Mouse (Mus musculus): Measurements from ENCODE around the gene Tnfrsf1a. TPM values are rescaled to one million over a fixed set of nuclear protein-coding genes. Genes with fewer than 3 reads are reported as not detected.

Gene Tnfrsf1a
- polyA plus RNA-seq, 1 experiment = 126 TPM

- no peaks in the 10 kb centered on the region for H3K4me1 ChIP-seq (ENCODE audit: control insufficient read depth, insufficient read depth, low read length)
- H3K27ac ChIP-seq (ENCODE audit: insufficient read depth, low read length) = 0 out of 2 replicates have a peak overlapping the region, but pooled peaks have one; percentile 1
- peak overlapping the region; percentile 62 for H3K4me3 ChIP-seq (ENCODE audit: insufficient read depth, low read length)
- TF ChIP-seq CTCF (IDR thresholded peaks at IDR 0.05; ENCODE audit: borderline replicate concordance, insufficient read depth, low read length) (no peak), POLR2A (IDR thresholded peaks at IDR 0.05; ENCODE audit: low read depth, low read length) (no peak)
Observed at GRCm38 (mm10) chr6:125312581-125313355, 36.4 kb upstream of the Tnfrsf1a start.

- Histone ChIP-seq H3K4me3 (ENCODE audit: insufficient read depth, low read length) (peak within 1 kb of the TSS; percentile 62), H3K27ac (ENCODE audit: insufficient read depth, low read length) (peak within 1 kb of the TSS; percentile 62), H3K4me1 (ENCODE audit: control insufficient read depth, insufficient read depth, low read length) (no peaks in the 10 kb centered on the region)
- no peak for TF ChIP-seq CTCF (IDR thresholded peaks at IDR 0.05; ENCODE audit: borderline replicate concordance, insufficient read depth, low read length)
- peak; percentile 74 for TF ChIP-seq POLR2A (IDR thresholded peaks at IDR 0.05; ENCODE audit: low read depth, low read length)
Observed at GRCm38 (mm10) chr6:125313546-125314230, 35.5 kb upstream of the Tnfrsf1a start, which contains the start of gene Ltbr. Ltbr (minus strand) TSS chr6:125313885.

GRCm38 (mm10) chr6:125314231-125314563, 35.0 kb upstream of the Tnfrsf1a start:
- H3K4me1 ChIP-seq (ENCODE audit: control insufficient read depth, insufficient read depth, low read length) = no peaks in the 10 kb centered on the region
- TF ChIP-seq CTCF (IDR thresholded peaks at IDR 0.05; ENCODE audit: borderline replicate concordance, insufficient read depth, low read length) = no peak
- TF ChIP-seq POLR2A (IDR thresholded peaks at IDR 0.05; ENCODE audit: low read depth, low read length) = no peak
- H3K4me3 ChIP-seq (ENCODE audit: insufficient read depth, low read length) = 0 out of 2 replicates have a peak overlapping the region, but pooled peaks have one; percentile 7
- H3K27ac ChIP-seq (ENCODE audit: insufficient read depth, low read length) = peak overlapping the region; percentile 62

GRCm38 (mm10) chr6:125314746-125315145, 34.4 kb upstream of the Tnfrsf1a start:
- no peak overlapping the region for H3K27ac ChIP-seq (ENCODE audit: insufficient read depth, low read length)
- TF ChIP-seq CTCF (IDR thresholded peaks at IDR 0.05; ENCODE audit: borderline replicate concordance, insufficient read depth, low read length) = no peak
- TF ChIP-seq POLR2A (IDR thresholded peaks at IDR 0.05; ENCODE audit: low read depth, low read length) = no peak
- no peaks in the 10 kb centered on the region for H3K4me1 ChIP-seq (ENCODE audit: control insufficient read depth, insufficient read depth, low read length)
- H3K4me3 ChIP-seq (ENCODE audit: insufficient read depth, low read length) = no peak overlapping the region

- TF ChIP-seq POLR2A (IDR thresholded peaks at IDR 0.05; ENCODE audit: low read depth, low read length) (no peak), CTCF (IDR thresholded peaks at IDR 0.05; ENCODE audit: borderline replicate concordance, insufficient read depth, low read length) (no peak)
- H3K4me3 ChIP-seq (ENCODE audit: insufficient read depth, low read length) = no peak overlapping the region
- H3K27ac ChIP-seq (ENCODE audit: insufficient read depth, low read length) = no peak overlapping the region
- no peaks in the 10 kb centered on the region for H3K4me1 ChIP-seq (ENCODE audit: control insufficient read depth, insufficient read depth, low read length)
Observed at GRCm38 (mm10) chr6:125317077-125317476, 32.1 kb upstream of the Tnfrsf1a start.

- peaks cover 8% of the 10 kb centered on the region; the same call in 1 of the 2 replicates for H3K4me1 ChIP-seq (ENCODE audit: control insufficient read depth, insufficient read depth, low read length)
- no peak overlapping the region for H3K4me3 ChIP-seq (ENCODE audit: insufficient read depth, low read length)
- H3K27ac ChIP-seq (ENCODE audit: insufficient read depth, low read length) = no peak overlapping the region
- TF ChIP-seq CTCF (IDR thresholded peaks at IDR 0.05; ENCODE audit: borderline replicate concordance, insufficient read depth, low read length) (no peak), POLR2A (IDR thresholded peaks at IDR 0.05; ENCODE audit: low read depth, low read length) (no peak)
Observed at GRCm38 (mm10) chr6:125318981-125319918, 29.9 kb upstream of the Tnfrsf1a start.

- H3K4me1 ChIP-seq (ENCODE audit: control insufficient read depth, insufficient read depth, low read length) = peaks cover 8% of the 10 kb centered on the region; the same call in 1 of the 2 replicates
- H3K4me3 ChIP-seq (ENCODE audit: insufficient read depth, low read length) = no peak overlapping the region
- TF ChIP-seq CTCF (IDR thresholded peaks at IDR 0.05; ENCODE audit: borderline replicate concordance, insufficient read depth, low read length) (no peak), POLR2A (IDR thresholded peaks at IDR 0.05; ENCODE audit: low read depth, low read length) (no peak)
Observed at GRCm38 (mm10) chr6:125319919-125320296, 29.3 kb upstream of the Tnfrsf1a start.

GRCm38 (mm10) chr6:125320323-125320722, 28.8 kb upstream of the Tnfrsf1a start, which contains the start of gene Scnn1a:
Scnn1a (plus strand) TSS chr6:125320659.
- H3K4me3 ChIP-seq (ENCODE audit: insufficient read depth, low read length) = no peak within 1 kb of the TSS
- no peak within 1 kb of the TSS for H3K27ac ChIP-seq (ENCODE audit: insufficient read depth, low read length)
- TF ChIP-seq POLR2A (IDR thresholded peaks at IDR 0.05; ENCODE audit: low read depth, low read length) (no peak), CTCF (IDR thresholded peaks at IDR 0.05; ENCODE audit: borderline replicate concordance, insufficient read depth, low read length) (no peak)
- H3K4me1 ChIP-seq (ENCODE audit: control insufficient read depth, insufficient read depth, low read length) = peaks cover 8% of the 10 kb centered on the region; the same call in 1 of the 2 replicates

More at GRCm38 (mm10) chr6:125319919-125320296, 29.3 kb upstream of the Tnfrsf1a start:
- H3K27ac ChIP-seq (ENCODE audit: insufficient read depth, low read length) = no peak overlapping the region

All from embryonic fibroblast, embryonic 13.5 days (primary cell).